Mouse (Mus musculus) neural tube, embryonic 15.5 days (tissue): ENCODE data around the gene Lhx2. TPM values are rescaled to one million over a fixed set of nuclear protein-coding genes. Genes with fewer than 3 reads are reported as not detected.

Experiments
- ATAC-seq: fragments of 200-750 bp; cut with Nextera tagmentation; 2 replicates; pipeline ENCODE4 v1.8.0; 2017; ENCODE audit warnings: mild to moderate bottlenecking, moderate TSS enrichment, moderate library complexity; ENCODE audit not compliant: low FRiP score
- H3K27ac ChIP-seq: fragments of 300-500 bp; sonication (generic); replicated peaks from 2 replicates; pipeline ENCODE4 v1.5.1; 2015; ENCODE audit warnings: mild to moderate bottlenecking, inconsistent platforms
- H3K27me3 ChIP-seq: fragments of 300-500 bp; sonication (generic); replicated peaks from 2 replicates; pipeline ENCODE4 v1.6.1; 2015; ENCODE audit warnings: inconsistent platforms
- H3K36me3 ChIP-seq: fragments of 300-500 bp; sonication (generic); 2 replicates; pipeline ENCODE4 v1.6.1; 2015; ENCODE audit warnings: inconsistent platforms
- H3K4me1 ChIP-seq: fragments of 300-500 bp; sonication (generic); 2 replicates; pipeline ENCODE4 v1.6.1; 2015; ENCODE audit warnings: inconsistent platforms
- H3K4me2 ChIP-seq: fragments of 300-500 bp; sonication (generic); 2 replicates; pipeline ENCODE4 v1.6.1; 2015; ENCODE audit warnings: inconsistent platforms, mild to moderate bottlenecking, moderate library complexity
- H3K4me3 ChIP-seq: fragments of 300-500 bp; sonication (generic); replicated peaks from 2 replicates; pipeline ENCODE4 v1.5.1; 2015; ENCODE audit warnings: mild to moderate bottlenecking, inconsistent platforms
- H3K9ac ChIP-seq: fragments of 300-500 bp; sonication (generic); replicated peaks from 2 replicates; pipeline ENCODE4 v1.6.1; 2015; ENCODE audit warnings: mild to moderate bottlenecking, inconsistent platforms
- H3K9me3 ChIP-seq: fragments of 300-500 bp; sonication (generic); replicated peaks from 2 replicates; pipeline ENCODE4 v1.6.1; 2016; ENCODE audit warnings: inconsistent platforms
- WGBS: fragments of 180-500 bp; shearing (Covaris S2); methylation state at CpG from one replicate; pipeline ENCODE4 v1.1.7; 2015; ENCODE audit warnings: mixed read lengths; 5-methylcytosine and 5-hydroxymethylcytosine counted together
- polyA plus RNA-seq: library from polyadenylated mRNA; unstranded; fragments of >200 nt; fragmentation: Nextera tagmentation; extraction: Ambion mirVana; gene quantifications from 2 replicates; pipeline ENCODE4 v1.2.1, GENCODE M21; 2015

The Lhx2 gene
- 1.6 and 3.0 TPM in 2 replicates for polyA plus RNA-seq

- H3K27ac ChIP-seq: no peak within 1 kb of the TSS
- peaks cover 10% of the 10 kb centered on the region for H3K4me1 ChIP-seq
- peaks cover 93% of the 10 kb centered on the region for H3K27me3 ChIP-seq
- under 1% methylated on average over 57 of the region's 92 CpGs for WGBS
- no peaks in the 10 kb centered on the region for H3K9me3 ChIP-seq
- H3K4me2 ChIP-seq: peak within 1 kb of the TSS; percentile 71
- H3K36me3 ChIP-seq: no peaks in the 10 kb centered on the region
- peak; percentile 53; the same call in 1 of the 2 replicates for ATAC-seq
- peak within 1 kb of the TSS; percentile 36 for H3K4me3 ChIP-seq
- no peak within 1 kb of the TSS for H3K9ac ChIP-seq
Measured at GRCm38 (mm10) chr2:38338990-38339909, at the start of gene Lhx2. Lhx2 (plus strand) TSS chr2:38339281.

- no peak for ATAC-seq
- WGBS: 88% methylated on average over 1 of the region's 1 CpGs
- no peaks in the 10 kb centered on the region for H3K4me1 ChIP-seq
Measured at GRCm38 (mm10) chr2:38291526-38291925, 47.6 kb upstream of the Lhx2 start.

GRCm38 (mm10) chr2:38295939-38296338, 43.1 kb upstream of the Lhx2 start:
- no peak for ATAC-seq
- H3K36me3 ChIP-seq: no peaks in the 10 kb centered on the region
- no peak overlapping the region for H3K27ac ChIP-seq
- H3K4me1 ChIP-seq: no peaks in the 10 kb centered on the region
- no peak overlapping the region for H3K9ac ChIP-seq
- no peak overlapping the region for H3K4me2 ChIP-seq
- WGBS: 93% methylated on average over 4 of the region's 4 CpGs
- H3K27me3 ChIP-seq: 0 out of 2 replicates have a peak, but pooled peaks cover 3% of the 10 kb centered on the region
- no peak overlapping the region for H3K4me3 ChIP-seq
- no peaks in the 10 kb centered on the region for H3K9me3 ChIP-seq

More at GRCm38 (mm10) chr2:38291526-38291925, 47.6 kb upstream of the Lhx2 start:
- H3K9me3 ChIP-seq: no peaks in the 10 kb centered on the region
- H3K36me3 ChIP-seq: no peaks in the 10 kb centered on the region
- no peaks in the 10 kb centered on the region for H3K27me3 ChIP-seq
- H3K9ac ChIP-seq: no peak overlapping the region
- H3K4me2 ChIP-seq: no peak overlapping the region
- H3K27ac ChIP-seq: no peak overlapping the region
- H3K4me3 ChIP-seq: no peak overlapping the region

- 90% methylated on average over 2 of the region's 2 CpGs for whole genome bisulfite sequencing
- no peak for ATAC-seq
- no peak overlapping the region for H3K4me2 ChIP-seq
Measured at GRCm38 (mm10) chr2:38300941-38301340, 38.1 kb upstream of the Lhx2 start.

GRCm38 (mm10) chr2:38305152-38305551, 33.9 kb upstream of the Lhx2 start:
- H3K4me3 ChIP-seq: no peak overlapping the region
- H3K9ac ChIP-seq: no peak overlapping the region
- H3K27me3 ChIP-seq: peaks cover 8% of the 10 kb centered on the region; the same call in 1 of the 2 replicates
- no peaks in the 10 kb centered on the region for H3K4me1 ChIP-seq
- no peaks in the 10 kb centered on the region for H3K9me3 ChIP-seq
- no peak for ATAC-seq
- 84% methylated on average over 1 of the region's 1 CpGs for WGBS
- no peaks in the 10 kb centered on the region for H3K36me3 ChIP-seq
- H3K4me2 ChIP-seq: no peak overlapping the region
- no peak overlapping the region for H3K27ac ChIP-seq

More at GRCm38 (mm10) chr2:38300941-38301340, 38.1 kb upstream of the Lhx2 start:
- no peaks in the 10 kb centered on the region for H3K4me1 ChIP-seq
- H3K4me3 ChIP-seq: no peak overlapping the region
- no peaks in the 10 kb centered on the region for H3K9me3 ChIP-seq
- no peak overlapping the region for H3K9ac ChIP-seq
- H3K27me3 ChIP-seq: peaks cover 10% of the 10 kb centered on the region; the same call in 1 of the 2 replicates
- H3K36me3 ChIP-seq: no peaks in the 10 kb centered on the region
- H3K27ac ChIP-seq: no peak overlapping the region

GRCm38 (mm10) chr2:38312921-38313320, 26.2 kb upstream of the Lhx2 start:
- H3K27me3 ChIP-seq: no peaks in the 10 kb centered on the region
- H3K4me2 ChIP-seq: no peak overlapping the region
- WGBS: 56% methylated on average over 3 of the region's 3 CpGs
- H3K9me3 ChIP-seq: no peaks in the 10 kb centered on the region
- H3K9ac ChIP-seq: no peak overlapping the region
- H3K36me3 ChIP-seq: no peaks in the 10 kb centered on the region
- no peak for ATAC-seq
- no peaks in the 10 kb centered on the region for H3K4me1 ChIP-seq
- H3K27ac ChIP-seq: no peak overlapping the region
- H3K4me3 ChIP-seq: no peak overlapping the region

- ATAC-seq: no peak
- no peaks in the 10 kb centered on the region for H3K27me3 ChIP-seq
- no peaks in the 10 kb centered on the region for H3K36me3 ChIP-seq
- WGBS: 59% methylated on average over 3 of the region's 3 CpGs
- H3K4me3 ChIP-seq: no peak overlapping the region
- no peak overlapping the region for H3K27ac ChIP-seq
- H3K9me3 ChIP-seq: no peaks in the 10 kb centered on the region
- no peak overlapping the region for H3K9ac ChIP-seq
- H3K4me1 ChIP-seq: no peaks in the 10 kb centered on the region
- no peak overlapping the region for H3K4me2 ChIP-seq
Measured at GRCm38 (mm10) chr2:38313399-38313798, 25.7 kb upstream of the Lhx2 start.

GRCm38 (mm10) chr2:38319086-38319485, 20.0 kb upstream of the Lhx2 start:
- H3K4me3 ChIP-seq: no peak overlapping the region
- H3K36me3 ChIP-seq: no peaks in the 10 kb centered on the region
- H3K9me3 ChIP-seq: no peaks in the 10 kb centered on the region
- WGBS: 90% methylated on average over 11 of the region's 11 CpGs
- no peak overlapping the region for H3K4me2 ChIP-seq
- no peaks in the 10 kb centered on the region for H3K4me1 ChIP-seq
- no peak overlapping the region for H3K9ac ChIP-seq
- peaks cover 7% of the 10 kb centered on the region; the same call in 1 of the 2 replicates for H3K27me3 ChIP-seq
- no peak for ATAC-seq
- no peak overlapping the region for H3K27ac ChIP-seq

- Histone ChIP-seq H3K36me3 (no peaks in the 10 kb centered on the region), H3K27ac (no peak overlapping the region), H3K27me3 (peaks cover 13% of the 10 kb centered on the region), H3K9me3 (no peaks in the 10 kb centered on the region), H3K4me3 (no peak overlapping the region), H3K9ac (no peak overlapping the region), H3K4me1 (no peaks in the 10 kb centered on the region), H3K4me2 (no peak overlapping the region)
- no peak for ATAC-seq
- WGBS: 67% methylated on average over 4 of the region's 4 CpGs
Measured at GRCm38 (mm10) chr2:38320911-38321310, 18.2 kb upstream of the Lhx2 start.

GRCm38 (mm10) chr2:38323380-38323779, 15.7 kb upstream of the Lhx2 start:
- H3K9me3 ChIP-seq: no peaks in the 10 kb centered on the region
- no peaks in the 10 kb centered on the region for H3K36me3 ChIP-seq
- no peak overlapping the region for H3K4me3 ChIP-seq
- ATAC-seq: no peak
- no peak overlapping the region for H3K9ac ChIP-seq
- WGBS: 66% methylated on average over 8 of the region's 8 CpGs
- no peak overlapping the region for H3K4me2 ChIP-seq
- no peaks in the 10 kb centered on the region for H3K4me1 ChIP-seq
- no peak overlapping the region for H3K27ac ChIP-seq
- H3K27me3 ChIP-seq: peaks cover 15% of the 10 kb centered on the region

- H3K27ac ChIP-seq: no peak overlapping the region
- H3K4me2 ChIP-seq: no peak overlapping the region
- ATAC-seq: no peak
- H3K9me3 ChIP-seq: no peaks in the 10 kb centered on the region
- H3K27me3 ChIP-seq: peaks cover 24% of the 10 kb centered on the region
- H3K4me1 ChIP-seq: no peaks in the 10 kb centered on the region
- H3K9ac ChIP-seq: no peak overlapping the region
- WGBS: 54% methylated on average over 1 of the region's 1 CpGs
- H3K36me3 ChIP-seq: no peaks in the 10 kb centered on the region
- H3K4me3 ChIP-seq: no peak overlapping the region
Measured at GRCm38 (mm10) chr2:38326671-38327070, 12.4 kb upstream of the Lhx2 start.

GRCm38 (mm10) chr2:38333586-38334119, 5.4 kb upstream of the Lhx2 start:
- H3K27ac ChIP-seq: no peak overlapping the region
- H3K4me2 ChIP-seq: no peak overlapping the region
- no peak overlapping the region for H3K4me3 ChIP-seq
- H3K9me3 ChIP-seq: no peaks in the 10 kb centered on the region
- WGBS: 45% methylated on average over 7 of the region's 7 CpGs
- no peak for ATAC-seq
- H3K9ac ChIP-seq: no peak overlapping the region
- H3K27me3 ChIP-seq: peaks cover 67% of the 10 kb centered on the region
- no peaks in the 10 kb centered on the region for H3K36me3 ChIP-seq
- no peaks in the 10 kb centered on the region for H3K4me1 ChIP-seq
